Mouse (Mus musculus) hindbrain, embryonic 11.5 days (tissue): ENCODE measurements at regions not wholly inside any gene's neighbourhood (a gene's known extent, or its start where the extent isn't known, plus 50 kb on each side); places are given as distances from the start of the nearest gene placed in this dataset.

Experiments
- ATAC-seq: fragments of 200-750 bp; cut with Nextera tagmentation; 2 replicates; pipeline ENCODE4 v1.8.0; 2017; ENCODE audit warnings: mild to moderate bottlenecking, moderate TSS enrichment, moderate library complexity; ENCODE audit not compliant: low FRiP score
- DNase-seq: peaks from one replicate; pipeline ENCODE4 v3.0.0-alpha.2; 2015; ENCODE audit warnings: low spot score
- H3K27ac ChIP-seq: fragments of 300-500 bp; sonication (generic); 2 replicates; pipeline ENCODE4 v1.5.1; 2014; ENCODE audit warnings: mild to moderate bottlenecking, low read depth, low read length
- H3K27me3 ChIP-seq: fragments of 300-500 bp; sonication (generic); 2 replicates; pipeline ENCODE4 v1.6.1; 2014; ENCODE audit warnings: mild to moderate bottlenecking, low read length, moderate library complexity, mixed read lengths; ENCODE audit not compliant: control insufficient read depth, insufficient read depth
- H3K36me3 ChIP-seq: fragments of 300-500 bp; sonication (generic); 2 replicates; pipeline ENCODE4 v1.6.1; 2014; ENCODE audit warnings: mild to moderate bottlenecking, low read length, moderate library complexity, mixed read lengths; ENCODE audit not compliant: control insufficient read depth, insufficient read depth
- H3K4me1 ChIP-seq: fragments of 300-500 bp; sonication (generic); replicated peaks from 2 replicates; pipeline ENCODE4 v1.6.1; 2014; ENCODE audit warnings: low read length, mixed read lengths; ENCODE audit not compliant: control insufficient read depth, insufficient read depth
- H3K4me2 ChIP-seq: fragments of 300-500 bp; sonication (generic); replicated peaks from 2 replicates; pipeline ENCODE4 v1.6.1; 2014; ENCODE audit warnings: mild to moderate bottlenecking, low read depth, low read length
- H3K4me3 ChIP-seq: fragments of 300-500 bp; sonication (generic); 2 replicates; pipeline ENCODE4 v1.5.1; 2014; ENCODE audit warnings: low read depth, low read length
- H3K9ac ChIP-seq: fragments of 300-500 bp; sonication (generic); 2 replicates; pipeline ENCODE4 v1.6.1; 2014; ENCODE audit warnings: low read depth, low read length
- H3K9me3 ChIP-seq: fragments of 300-500 bp; sonication (generic); 2 replicates; pipeline ENCODE4 v1.6.1; 2016; ENCODE audit warnings: low read length; ENCODE audit not compliant: control insufficient read depth
- WGBS: fragments of 180-500 bp; shearing (Covaris S2); extraction: QIAGEN DNeasy Blood & Tissue Kit; methylation state at CpG from one replicate; pipeline ENCODE4 v1.1.7; 2014; 5-methylcytosine and 5-hydroxymethylcytosine counted together

- Histone ChIP-seq H3K4me3 (no peak overlapping the region), H3K36me3 (no peaks in the 10 kb centered on the region), H3K9ac (no peak overlapping the region), H3K4me1 (no peaks in the 10 kb centered on the region), H3K27me3 (peaks cover 2% of the 10 kb centered on the region; the same call in 1 of the 2 replicates), H3K27ac (no peak overlapping the region), H3K9me3 (no peaks in the 10 kb centered on the region), H3K4me2 (no peak overlapping the region)
- DNase-seq (no peak), ATAC-seq (no peak)
- WGBS = 90% methylated on average over 2 of the region's 2 CpGs
Observed at GRCm38 (mm10) chr5:119617856-119618255, 52.6 kb upstream of the Tbx3 start.

- H3K36me3 ChIP-seq = no peaks in the 10 kb centered on the region
- no peak overlapping the region for H3K4me2 ChIP-seq
- DNase-seq (no peak), ATAC-seq (no peak)
- 40% methylated on average over 8 of the region's 8 CpGs for WGBS
- no peaks in the 10 kb centered on the region for H3K9me3 ChIP-seq
- H3K27me3 ChIP-seq = peaks cover 7% of the 10 kb centered on the region
- H3K9ac ChIP-seq = no peak overlapping the region
- H3K4me1 ChIP-seq = no peaks in the 10 kb centered on the region
- no peak overlapping the region for H3K27ac ChIP-seq
- no peak overlapping the region for H3K4me3 ChIP-seq
Observed at GRCm38 (mm10) chr5:119619906-119620305, 50.6 kb upstream of the Tbx3 start.
